Mouse (Mus musculus): Measurements from ENCODE around the gene Rpl11. TPM values are rescaled to one million over a fixed set of nuclear protein-coding genes. Genes with fewer than 3 reads are reported as not detected.
A peak's percentile ranks its signal among the peaks of the same experiment; 100 is the strongest.
"Not testable (repeated sequence)": the region's sequence is repeated elsewhere in the genome, so short reads cannot be mapped to it uniquely, and the experiment has no call there.

The Rpl11 gene
- total RNA-seq, 2 experiments from 2014 or later: 248 to 256 TPM

- intact Hi-C loops (cut with DNase I): loop anchor here (5.0 kb wide), 1 partner anchor 35 kb away; the partner anchor contains the start of gene Eloa
- no peak for DNase-seq (ENCODE audit: low spot score in 2 of 2)
These were observed 65.5 kb downstream of the Rpl11 start for GRCm38 (mm10) chr4:135987714-135988113.

DNA sequence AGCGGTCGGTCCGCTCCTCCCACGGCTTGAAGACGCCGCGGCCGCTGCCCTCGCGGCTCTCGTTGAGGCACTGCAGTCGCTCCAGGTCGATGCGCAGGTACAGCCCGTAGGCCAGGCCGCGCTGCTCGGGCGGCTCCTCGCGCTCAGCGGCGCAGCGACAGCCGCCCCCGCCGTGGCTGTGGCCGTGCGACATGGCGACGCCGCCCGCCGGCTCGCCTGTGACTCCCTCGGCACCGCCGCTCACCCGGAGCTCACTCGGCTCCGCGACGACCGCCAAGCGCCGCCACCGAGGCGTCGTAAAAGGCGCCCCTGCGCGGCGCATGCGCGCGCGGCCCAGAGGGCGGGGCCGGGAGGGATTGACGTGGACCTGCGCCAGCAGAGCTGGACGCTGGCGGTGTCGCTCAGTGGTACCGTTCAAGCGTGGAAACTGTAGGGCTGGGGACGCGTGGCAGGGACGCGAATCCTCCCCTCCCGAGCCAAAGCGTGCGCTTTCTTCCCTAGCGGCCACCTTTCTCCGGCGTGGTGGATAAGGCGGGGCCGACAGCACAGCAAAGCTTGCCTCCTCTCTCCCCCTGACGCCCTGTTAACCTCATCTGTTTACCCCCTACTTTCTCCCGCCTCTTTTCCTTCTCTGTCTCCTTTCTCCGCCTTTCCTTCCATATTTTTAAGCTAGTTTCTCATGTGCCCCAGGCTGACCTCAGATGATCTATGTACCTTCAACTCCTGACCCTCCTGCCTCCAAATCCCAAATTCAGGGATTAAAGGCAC, 66.1 kb downstream of the Rpl11 start, which contains the start of gene Pithd1:
TSS of gene Pithd1 (minus strand) at position 322 of the 768 bp plus-strand sequence.
- DNase-seq (ENCODE audit: low spot score in 2 of 2): peak; percentile 92 to 94
- intact Hi-C loops (cut with DNase I): loop anchor here (5.0 kb wide), 1 partner anchor 35 kb away; the partner anchor contains the start of gene Eloa

DNA sequence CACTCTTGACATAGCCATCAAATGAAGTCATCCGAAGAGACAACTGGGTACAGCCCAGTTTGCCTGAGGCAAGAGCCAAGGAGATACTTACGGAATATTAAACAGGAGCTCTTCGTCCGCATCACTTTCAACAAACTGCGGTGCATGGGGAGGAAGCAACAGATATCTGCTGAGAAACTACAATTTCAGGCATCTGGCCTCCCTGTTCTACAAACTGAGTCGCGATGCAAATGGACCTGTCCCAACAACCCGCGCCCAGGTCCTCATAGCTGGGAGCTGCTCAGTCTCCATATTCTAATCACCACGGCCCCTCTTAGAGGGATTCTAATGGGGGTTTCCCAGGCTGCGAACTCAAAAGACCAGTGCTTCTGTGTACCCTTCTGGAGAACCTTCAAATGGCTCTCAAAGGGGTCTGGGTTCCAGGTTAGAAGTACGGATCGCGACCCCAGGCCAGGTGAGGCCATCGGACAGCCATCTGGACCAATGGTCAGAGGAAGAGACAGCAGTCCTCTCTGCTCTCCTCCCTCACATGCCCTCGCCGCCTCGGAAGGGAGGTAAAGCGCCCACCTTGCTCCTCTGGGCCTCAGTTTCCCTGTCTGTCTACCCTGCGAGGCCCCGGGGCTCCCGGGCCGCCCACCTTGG, 66.8 kb downstream of the Rpl11 start:
- DNase-seq (ENCODE audit: low spot score in 2 of 2): no peak
- intact Hi-C loops (cut with DNase I): loop anchor here (5.0 kb wide), 1 partner anchor 36 kb away; the partner anchor contains the start of gene Eloa

DNA sequence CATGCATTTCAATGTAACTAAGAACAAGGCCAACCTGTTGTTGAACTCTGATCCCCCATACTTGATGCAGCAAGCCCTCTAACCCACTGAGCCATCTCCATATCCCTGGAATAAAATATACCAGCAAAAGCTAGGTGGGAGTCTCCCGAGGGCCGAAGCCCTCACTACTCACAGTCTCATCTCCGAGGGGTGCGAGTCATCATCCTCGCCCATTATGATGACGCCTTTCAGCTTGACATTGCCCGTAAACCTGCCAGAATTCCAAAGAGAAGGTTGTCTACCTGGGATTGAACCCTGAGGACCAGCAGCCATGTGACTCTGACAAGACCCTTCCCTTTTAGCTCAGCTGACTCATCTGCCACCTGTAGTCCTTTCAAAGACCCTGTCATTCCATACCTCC, 67.5 kb downstream of the Rpl11 start:
- intact Hi-C loops (cut with DNase I): loop anchor here (5.0 kb wide), 1 partner anchor 37 kb away; the partner anchor contains the start of gene Eloa

GRCm38 (mm10) chr4:135985193-135985592, 68.0 kb downstream of the Rpl11 start:
- DNase-seq (ENCODE audit: low spot score in 2 of 2): no peak
- intact Hi-C loops (cut with DNase I): loop anchor here (5.0 kb wide), 1 partner anchor 37 kb away; the partner anchor contains the start of gene Eloa

More for the DNA sequence above, 67.5 kb downstream of the Rpl11 start:
- DNase-seq (ENCODE audit: low spot score in 2 of 2): no peak

DNA sequence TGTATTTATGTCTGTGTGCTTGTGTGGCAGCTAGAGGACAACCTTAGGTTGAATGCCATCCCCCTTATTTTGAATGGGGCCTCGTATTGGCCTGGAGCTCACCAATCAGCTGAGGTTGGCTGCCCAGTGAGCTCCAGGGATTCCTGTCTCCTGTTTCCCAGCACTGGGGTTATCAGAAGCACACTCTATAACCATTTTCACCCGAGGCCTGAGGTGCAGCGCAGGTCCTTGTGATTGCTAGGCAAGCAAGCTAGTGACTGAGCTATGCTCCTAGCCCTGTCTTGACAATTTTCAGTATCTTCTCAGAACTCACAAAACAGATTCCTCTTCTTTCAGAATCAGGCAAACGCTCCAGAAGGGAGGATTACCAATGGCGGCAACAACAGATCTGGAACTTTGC, 68.7 kb downstream of the Rpl11 start:
- no peak for DNase-seq (ENCODE audit: low spot score in 2 of 2)
- intact Hi-C loops (cut with DNase I): no loop called here

- intact Hi-C loops (cut with DNase I): no loop called here
- DNase-seq (ENCODE audit: low spot score in 2 of 2): peak; percentile 69 to 71
These were observed 71.6 kb downstream of the Rpl11 start for GRCm38 (mm10) chr4:135981524-135982063.

DNA sequence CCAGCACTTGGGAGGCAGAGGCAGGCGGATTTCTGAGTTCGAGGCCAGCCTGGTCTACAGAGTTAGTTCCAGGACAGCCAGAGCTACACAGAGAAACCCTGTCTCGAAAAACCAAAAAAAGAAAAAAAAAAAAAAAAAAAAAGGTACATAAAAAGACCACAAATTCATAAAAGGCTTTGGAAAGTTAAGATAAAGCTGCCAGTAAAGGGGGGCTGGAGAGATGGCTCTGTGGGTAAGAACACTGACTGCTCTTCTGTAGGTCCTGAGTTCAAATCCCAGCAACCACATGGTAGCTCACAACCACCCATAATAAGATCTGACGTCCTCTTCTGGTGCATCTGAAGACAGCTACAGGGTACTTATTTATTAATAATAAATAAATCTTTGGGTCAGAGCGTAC, 73.0 kb downstream of the Rpl11 start:
- DNase-seq (ENCODE audit: low spot score in 2 of 2); intact Hi-C loops (cut with DNase I): not testable (repeated sequence)

Other genes with a start within 250 kb of the Rpl11 start
- gene Srsf10, start 197.7 kb downstream of the Rpl11 start, total RNA-seq (2021): 10 to 100 TPM; 51.3 to 88.9 TPM
- 10 to 100 TPM; 41.2 to 44.6 TPM for gene Pnrc2, start 179.6 kb downstream of the Rpl11 start, total RNA-seq (2021)
- under 1 TPM; 0.12 to 0.14 TPM for gene Cnr2, start 158.0 kb downstream of the Rpl11 start, total RNA-seq (2021)
- gene Fuca1, start 132.7 kb downstream of the Rpl11 start, total RNA-seq (2021): 10 to 100 TPM; 31.7 to 40.0 TPM
- gene Hmgcl, start 107.0 kb downstream of the Rpl11 start, total RNA-seq (2021): 10 to 100 TPM; 28.9 to 30.6 TPM
- 10 to 100 TPM; 22.4 to 24.1 TPM for gene Gale, start 89.7 kb downstream of the Rpl11 start, total RNA-seq (2021)
- gene Lypla2, start 80.8 kb downstream of the Rpl11 start, total RNA-seq (2021): 10 to 100 TPM; 80.0 to 86.1 TPM
- gene Pithd1, start 66.2 kb downstream of the Rpl11 start, total RNA-seq (2021): 10 to 100 TPM; 82.7 to 91.9 TPM
- 10 to 100 TPM; 27.7 to 29.4 TPM for gene Eloa, start 31.7 kb downstream of the Rpl11 start, total RNA-seq (2021)
- gene Id3, start 90.1 kb upstream of the Rpl11 start, total RNA-seq (2021): 10 to 100 TPM; 35.3 to 40.7 TPM
- gene E2f2, start 119.0 kb upstream of the Rpl11 start, total RNA-seq (2021): under 1 TPM; 0.61 to 0.72 TPM
- 1 to 10 TPM; 2.2 to 2.5 TPM for gene Asap3, start 152.9 kb upstream of the Rpl11 start, total RNA-seq (2021)
- under 1 TPM; 0.63 to 0.74 TPM for gene Tcea3, start 194.3 kb upstream of the Rpl11 start, total RNA-seq (2021)
- gene Zfp46, start 231.3 kb upstream of the Rpl11 start, total RNA-seq (2021): 10 to 100 TPM; 61.7 to 63.2 TPM

Measured in left cerebral cortex, postnatal 36 days (tissue).